Mouse (Mus musculus) testis, adult 2 months (tissue): Measurements from ENCODE around the gene Fstl3.

Experiments used
- CTCF ChIP-seq: fragments of 200-500 bp; IDR thresholded peaks from 2 replicates; pipeline ENCODE4 v1.5.1; 2012; ENCODE audit warnings: low read depth, mild to moderate bottlenecking, inconsistent platforms, low read length, moderate library complexity; ENCODE audit not compliant: control insufficient read depth, insufficient read depth, insufficient replicate concordance
- POLR2A ChIP-seq: fragments of 200-500 bp; IDR thresholded peaks from 2 replicates; pipeline ENCODE4 v1.6.1; 2012; ENCODE audit warnings: low read depth, mild to moderate bottlenecking, inconsistent platforms, low read length, moderate library complexity; ENCODE audit not compliant: control insufficient read depth

GRCm38 (mm10) chr10:79748496-79748895 is 28.6 kb upstream of the Fstl3 start:
- TF ChIP-seq CTCF (no peak), POLR2A (no peak)
